Mouse (Mus musculus) forebrain, embryonic 16.5 days (tissue): ENCODE results near the gene Zfp385a. TPM values are rescaled to one million over a fixed set of nuclear protein-coding genes. Genes with fewer than 3 reads are reported as not detected.

ENCODE experiments used
- ATAC-seq: fragments of 200-750 bp; cut with Nextera tagmentation; 2 replicates; pipeline ENCODE4 v1.8.0; 2017; ENCODE audit warnings: mild to moderate bottlenecking, moderate library complexity
- H3K27ac ChIP-seq: fragments of 300-500 bp; sonication (generic); 2 replicates; pipeline ENCODE4 v1.5.1; 2014; ENCODE audit warnings: low read length, control low read depth
- H3K27me3 ChIP-seq: fragments of 300-500 bp; sonication (generic); replicated peaks from 2 replicates; pipeline ENCODE4 v1.6.1; 2014; ENCODE audit warnings: low read length; ENCODE audit not compliant: control insufficient read depth, insufficient read depth
- H3K36me3 ChIP-seq: fragments of 300-500 bp; sonication (generic); 2 replicates; pipeline ENCODE4 v1.6.1; 2014; ENCODE audit not compliant: control insufficient read depth, insufficient read depth
- H3K4me1 ChIP-seq: fragments of 300-500 bp; sonication (generic); replicated peaks from 2 replicates; pipeline ENCODE4 v1.6.1; 2014; ENCODE audit warnings: low read length; ENCODE audit not compliant: control insufficient read depth, insufficient read depth
- H3K4me2 ChIP-seq: fragments of 300-500 bp; sonication (generic); 2 replicates; pipeline ENCODE4 v1.6.1; 2014; ENCODE audit warnings: mild to moderate bottlenecking, low read length, control low read depth
- H3K4me3 ChIP-seq: fragments of 300-500 bp; sonication (generic); replicated peaks from 2 replicates; pipeline ENCODE4 v1.5.1; 2014; ENCODE audit warnings: mild to moderate bottlenecking, low read length, control low read depth
- H3K9ac ChIP-seq: fragments of 300-500 bp; sonication (generic); replicated peaks from 2 replicates; pipeline ENCODE4 v1.6.1; 2014; ENCODE audit warnings: low read depth, low read length, control low read depth
- H3K9me3 ChIP-seq: fragments of 300-500 bp; sonication (generic); 2 replicates; pipeline ENCODE4 v1.6.1; 2016; ENCODE audit warnings: low read length; ENCODE audit not compliant: control insufficient read depth
- WGBS: fragments of 180-500 bp; shearing (Covaris S2); extraction: QIAGEN DNeasy Blood & Tissue Kit; methylation state at CpG from one replicate; pipeline ENCODE4 v1.1.7; 2014; 5-methylcytosine and 5-hydroxymethylcytosine counted together
- polyA plus RNA-seq: library from polyadenylated mRNA; unstranded; fragments of >200 nt; fragmentation: Nextera tagmentation; extraction: Ambion mirVana; gene quantifications from 2 replicates; pipeline ENCODE4 v1.2.1, GENCODE M21; 2015

Zfp385a gene
- polyA plus RNA-seq, 1 experiment from 2014 or later: 12.2 TPM

DNA sequence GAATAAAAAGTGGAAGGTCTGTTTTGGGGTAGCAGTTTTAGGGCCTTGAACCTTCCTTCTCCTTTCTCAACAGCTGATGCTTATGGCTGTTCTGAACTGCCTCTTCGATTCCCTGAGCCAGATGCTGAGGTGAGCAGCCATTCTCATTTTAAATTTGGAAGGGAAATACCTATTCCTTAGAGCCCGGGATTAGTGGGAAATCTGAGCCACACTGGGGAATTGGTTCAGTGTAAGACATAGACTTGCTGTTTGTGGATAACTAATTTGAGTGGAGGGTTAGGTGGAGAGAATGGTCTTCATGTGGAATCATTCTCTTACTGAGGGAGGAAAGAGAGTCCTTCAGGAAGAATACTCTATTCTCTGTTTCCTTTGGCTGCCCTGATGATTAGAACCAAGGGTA lies 45.2 kb downstream of the Zfp385a start:
- no peak overlapping the region for H3K27ac ChIP-seq
- H3K4me3 ChIP-seq: no peak overlapping the region
- peaks cover 28% of the 10 kb centered on the region for H3K4me1 ChIP-seq
- H3K4me2 ChIP-seq: no peak overlapping the region
- no peaks in the 10 kb centered on the region for H3K27me3 ChIP-seq
- WGBS: 82% methylated on average over 2 of the region's 2 CpGs
- no peaks in the 10 kb centered on the region for H3K9me3 ChIP-seq
- peaks cover 15% of the 10 kb centered on the region for H3K36me3 ChIP-seq
- no peak overlapping the region for H3K9ac ChIP-seq
- no peak for ATAC-seq

DNA sequence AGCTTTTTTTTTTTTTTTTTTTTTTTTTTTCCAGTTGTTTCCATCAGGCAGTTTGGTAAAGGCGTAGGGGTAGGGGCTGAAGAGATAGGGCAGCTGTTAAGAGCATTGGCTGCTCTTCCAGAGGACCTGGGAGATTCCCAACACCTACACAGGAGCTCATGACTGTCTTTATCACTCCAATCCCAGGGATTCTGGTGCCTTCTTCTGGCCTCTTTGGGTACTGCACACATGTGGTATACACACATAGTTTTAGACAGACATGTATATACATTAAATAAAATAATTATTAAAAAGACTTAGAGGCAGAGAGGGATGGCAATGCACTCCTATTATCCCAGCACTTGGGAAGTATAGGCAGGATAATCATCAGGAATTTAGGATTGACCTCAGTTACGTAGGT lies 46.5 kb downstream of the Zfp385a start:
- Histone ChIP-seq H3K4me3 (no peak overlapping the region), H3K27me3 (no peaks in the 10 kb centered on the region), H3K4me1 (peaks cover 15% of the 10 kb centered on the region), H3K27ac (no peak overlapping the region), H3K9ac (no peak overlapping the region), H3K9me3 (no peaks in the 10 kb centered on the region), H3K4me2 (no peak overlapping the region), H3K36me3 (peaks cover 15% of the 10 kb centered on the region)
- ATAC-seq: no peak
- 100% methylated on average over 2 of the region's 2 CpGs for WGBS

GRCm38 (mm10) chr15:103292673-103293345 lies 47.1 kb downstream of the Zfp385a start:
- peaks cover 9% of the 10 kb centered on the region for H3K4me1 ChIP-seq
- H3K27ac ChIP-seq: no peak overlapping the region
- peaks cover 15% of the 10 kb centered on the region for H3K36me3 ChIP-seq
- no peaks in the 10 kb centered on the region for H3K27me3 ChIP-seq
- H3K4me2 ChIP-seq: no peak overlapping the region
- WGBS: 60% methylated on average over 4 of the region's 4 CpGs
- no peak overlapping the region for H3K9ac ChIP-seq
- no peaks in the 10 kb centered on the region for H3K9me3 ChIP-seq
- no peak for ATAC-seq
- no peak overlapping the region for H3K4me3 ChIP-seq

GRCm38 (mm10) chr15:103290843-103291242 lies 49.0 kb downstream of the Zfp385a start:
- Histone ChIP-seq H3K4me1 (peaks cover 4% of the 10 kb centered on the region), H3K36me3 (peaks cover 15% of the 10 kb centered on the region), H3K4me3 (no peak overlapping the region), H3K4me2 (no peak overlapping the region), H3K9me3 (no peaks in the 10 kb centered on the region), H3K9ac (no peak overlapping the region), H3K27ac (no peak overlapping the region), H3K27me3 (no peaks in the 10 kb centered on the region)
- WGBS: 97% methylated on average over 9 of the region's 9 CpGs
- no peak for ATAC-seq

GRCm38 (mm10) chr15:103290417-103290816 lies 49.5 kb downstream of the Zfp385a start:
- no peaks in the 10 kb centered on the region for H3K27me3 ChIP-seq
- no peak overlapping the region for H3K9ac ChIP-seq
- no peak for ATAC-seq
- 82% methylated on average over 6 of the region's 6 CpGs for WGBS
- no peak overlapping the region for H3K4me2 ChIP-seq
- no peak overlapping the region for H3K4me3 ChIP-seq
- H3K36me3 ChIP-seq: peaks cover 15% of the 10 kb centered on the region
- peaks cover 8% of the 10 kb centered on the region for H3K4me1 ChIP-seq
- no peak overlapping the region for H3K27ac ChIP-seq
- H3K9me3 ChIP-seq: no peaks in the 10 kb centered on the region

DNA sequence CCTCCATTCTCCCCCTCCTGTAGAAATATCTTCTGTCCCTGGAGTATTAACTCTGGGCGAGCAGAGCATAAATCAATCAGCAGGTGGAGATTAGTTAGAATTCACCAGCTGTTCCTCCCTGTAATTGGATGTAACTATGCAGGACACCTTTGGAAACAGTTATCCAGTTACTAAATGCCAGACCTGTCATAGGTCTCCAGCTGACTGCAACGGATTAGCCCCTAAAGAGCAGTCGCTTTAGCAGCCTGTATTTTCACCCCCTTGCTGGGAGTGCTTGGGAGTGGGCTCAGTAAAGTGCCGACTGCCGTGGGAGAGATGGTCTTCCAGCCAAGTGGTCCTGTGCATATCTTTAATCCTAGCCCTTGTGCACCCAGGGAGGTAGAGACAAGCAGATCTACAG lies 50.3 kb downstream of the Zfp385a start:
- no peak for ATAC-seq
- no peak overlapping the region; the same call in 1 of the 2 replicates for H3K9ac ChIP-seq

DNA sequence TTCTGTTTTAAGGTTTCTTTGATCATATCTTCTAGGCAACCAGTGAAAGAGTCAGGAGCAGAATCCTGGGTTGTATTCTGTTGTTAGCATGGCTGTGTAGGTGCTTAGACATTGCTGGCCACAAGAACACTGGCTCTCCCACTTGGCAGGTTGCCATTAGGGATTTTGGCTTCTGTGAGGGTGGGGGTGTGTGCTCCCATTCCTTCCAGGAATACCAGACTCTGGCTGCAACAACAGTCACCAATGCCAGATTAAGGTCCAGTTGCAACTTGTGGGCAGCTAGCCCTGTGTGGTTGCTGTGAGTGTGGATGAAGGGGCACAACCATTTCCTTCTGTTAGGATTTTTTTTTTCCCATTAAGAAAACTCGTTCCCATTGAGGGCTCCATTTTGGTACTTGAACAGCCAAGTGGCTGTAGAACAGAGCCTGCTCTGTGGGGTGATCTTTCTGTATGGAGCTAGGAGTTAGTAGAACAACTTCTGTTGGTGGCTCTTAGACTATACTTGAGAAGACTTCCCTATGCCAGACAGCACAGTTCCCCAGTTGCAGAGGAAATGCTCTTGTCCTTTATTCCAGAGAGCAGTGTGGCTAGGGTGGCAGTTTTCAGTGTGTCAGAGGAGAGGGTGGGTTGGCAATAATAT lies 54.0 kb downstream of the Zfp385a start:
- Histone ChIP-seq H3K27me3 (no peaks in the 10 kb centered on the region), H3K36me3 (no peaks in the 10 kb centered on the region), H3K9ac (no peak overlapping the region), H3K9me3 (no peaks in the 10 kb centered on the region), H3K4me2 (no peak overlapping the region), H3K27ac (peak overlapping the region; percentile 61), H3K4me3 (no peak overlapping the region), H3K4me1 (peaks cover 13% of the 10 kb centered on the region)
- peak; percentile 84 for ATAC-seq
- WGBS: 30% methylated on average over 1 of the region's 1 CpGs

More for the DNA sequence above, 50.3 kb downstream of the Zfp385a start:
- Histone ChIP-seq H3K27ac (no peak overlapping the region), H3K4me1 (peaks cover 13% of the 10 kb centered on the region), H3K36me3 (peaks cover 15% of the 10 kb centered on the region), H3K4me2 (no peak overlapping the region), H3K27me3 (no peaks in the 10 kb centered on the region), H3K9me3 (no peaks in the 10 kb centered on the region), H3K4me3 (no peak overlapping the region)
- whole genome bisulfite sequencing: 42% methylated on average over 5 of the region's 5 CpGs

DNA sequence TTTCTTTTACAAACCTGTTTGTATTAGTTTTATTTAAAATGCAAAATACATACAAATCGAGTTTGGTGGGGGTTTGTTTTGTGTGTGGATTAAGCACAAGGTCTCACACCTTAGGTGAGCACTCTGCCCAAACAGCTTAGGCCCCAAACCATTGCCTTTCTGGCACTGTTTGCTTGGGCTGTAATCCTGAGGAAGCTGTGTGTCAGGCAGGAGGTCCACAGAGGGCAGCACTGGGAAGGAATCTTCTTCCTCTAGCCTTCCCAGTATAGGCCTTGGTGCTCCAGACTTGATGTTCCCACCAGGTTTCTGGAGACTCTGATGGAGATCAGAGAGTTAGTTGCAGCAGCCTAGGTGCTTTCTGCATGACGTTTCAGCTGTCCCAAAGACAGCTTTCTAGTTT lies 55.2 kb downstream of the Zfp385a start:
- H3K4me3 ChIP-seq: no peak overlapping the region
- H3K4me1 ChIP-seq: peaks cover 13% of the 10 kb centered on the region
- H3K27ac ChIP-seq: no peak overlapping the region
- H3K9me3 ChIP-seq: no peaks in the 10 kb centered on the region
- ATAC-seq: no peak
- no peak overlapping the region for H3K9ac ChIP-seq
- 40% methylated on average over 2 of the region's 2 CpGs for WGBS
- no peak overlapping the region for H3K4me2 ChIP-seq
- no peaks in the 10 kb centered on the region for H3K36me3 ChIP-seq
- H3K27me3 ChIP-seq: no peaks in the 10 kb centered on the region

GRCm38 (mm10) chr15:103284066-103284465 lies 55.8 kb downstream of the Zfp385a start:
- H3K27me3 ChIP-seq: no peaks in the 10 kb centered on the region
- H3K4me3 ChIP-seq: no peak overlapping the region
- H3K36me3 ChIP-seq: no peaks in the 10 kb centered on the region
- H3K27ac ChIP-seq: no peak overlapping the region
- peaks cover 13% of the 10 kb centered on the region for H3K4me1 ChIP-seq
- no peak for ATAC-seq
- 47% methylated on average over 3 of the region's 3 CpGs for WGBS
- no peak overlapping the region for H3K4me2 ChIP-seq
- H3K9me3 ChIP-seq: no peaks in the 10 kb centered on the region
- H3K9ac ChIP-seq: no peak overlapping the region
